Mouse (Mus musculus): ENCODE data around the gene Fhit. TPM values are rescaled to one million over a fixed set of nuclear protein-coding genes. Genes with fewer than 3 reads are reported as not detected.

The Fhit gene
- polyA plus RNA-seq, 1 experiment from 2014 or later: 5.0 TPM

GRCm38 (mm10) chr14:10364281-10364680 is 797.6 kb downstream of the Fhit start:
- H3K27me3 ChIP-seq (ENCODE audit: control insufficient read depth, insufficient read depth, low read length): no peaks in the 10 kb centered on the region
- H3K9ac ChIP-seq (replicated peaks; ENCODE audit: low read length): no peak overlapping the region
- no peaks in the 10 kb centered on the region for H3K4me1 ChIP-seq (ENCODE audit: control insufficient read depth, insufficient read depth, low read length)
- WGBS: 73% methylated on average over 6 of the region's 6 CpGs
- H3K9me3 ChIP-seq (replicated peaks; ENCODE audit: control insufficient read depth, low read length): no peaks in the 10 kb centered on the region
- no peak for ATAC-seq (replicated peaks; ENCODE audit: insufficient number of reproducible peaks, low FRiP score, low TSS enrichment, low read depth)
- H3K4me2 ChIP-seq (ENCODE audit: low read depth, low read length): no peak overlapping the region
- no peak overlapping the region for H3K27ac ChIP-seq (replicated peaks; ENCODE audit: low read depth, low read length)
- DNase-seq (ENCODE audit: low spot score): no peak
- H3K4me3 ChIP-seq (ENCODE audit: low read depth, low read length): no peak overlapping the region
- H3K36me3 ChIP-seq (replicated peaks; ENCODE audit: control insufficient read depth, insufficient read depth, low read depth, low read length): no peaks in the 10 kb centered on the region

- no peak for DNase-seq (ENCODE audit: low spot score)
- 52% methylated on average over 1 of the region's 1 CpGs for WGBS
- Histone ChIP-seq H3K4me2 (ENCODE audit: low read depth, low read length) (no peak overlapping the region), H3K9ac (replicated peaks; ENCODE audit: low read length) (no peak overlapping the region), H3K27ac (replicated peaks; ENCODE audit: low read depth, low read length) (no peak overlapping the region), H3K36me3 (replicated peaks; ENCODE audit: control insufficient read depth, insufficient read depth, low read depth, low read length) (no peaks in the 10 kb centered on the region), H3K4me3 (ENCODE audit: low read depth, low read length) (no peak overlapping the region), H3K27me3 (ENCODE audit: control insufficient read depth, insufficient read depth, low read length) (no peaks in the 10 kb centered on the region), H3K9me3 (replicated peaks; ENCODE audit: control insufficient read depth, low read length) (no peaks in the 10 kb centered on the region), H3K4me1 (ENCODE audit: control insufficient read depth, insufficient read depth, low read length) (no peaks in the 10 kb centered on the region)
- ATAC-seq (replicated peaks; ENCODE audit: insufficient number of reproducible peaks, low FRiP score, low TSS enrichment, low read depth): no peak
Observed at GRCm38 (mm10) chr14:10363306-10363705, 798.5 kb downstream of the Fhit start.

GRCm38 (mm10) chr14:10345905-10346304 is 815.9 kb downstream of the Fhit start:
- Histone ChIP-seq H3K9ac (replicated peaks; ENCODE audit: low read length) (no peak overlapping the region), H3K4me3 (ENCODE audit: low read depth, low read length) (no peak overlapping the region), H3K4me1 (ENCODE audit: control insufficient read depth, insufficient read depth, low read length) (no peaks in the 10 kb centered on the region), H3K27ac (replicated peaks; ENCODE audit: low read depth, low read length) (no peak overlapping the region), H3K36me3 (replicated peaks; ENCODE audit: control insufficient read depth, insufficient read depth, low read depth, low read length) (no peaks in the 10 kb centered on the region), H3K4me2 (ENCODE audit: low read depth, low read length) (no peak overlapping the region), H3K9me3 (replicated peaks; ENCODE audit: control insufficient read depth, low read length) (no peaks in the 10 kb centered on the region), H3K27me3 (ENCODE audit: control insufficient read depth, insufficient read depth, low read length) (no peaks in the 10 kb centered on the region)
- no peak for ATAC-seq (replicated peaks; ENCODE audit: insufficient number of reproducible peaks, low FRiP score, low TSS enrichment, low read depth)
- DNase-seq (ENCODE audit: low spot score): no peak

- H3K4me1 ChIP-seq (ENCODE audit: control insufficient read depth, insufficient read depth, low read length): no peaks in the 10 kb centered on the region
- WGBS: 77% methylated on average over 1 of the region's 1 CpGs
- no peaks in the 10 kb centered on the region for H3K27me3 ChIP-seq (ENCODE audit: control insufficient read depth, insufficient read depth, low read length)
- H3K9me3 ChIP-seq (replicated peaks; ENCODE audit: control insufficient read depth, low read length): no peaks in the 10 kb centered on the region
- H3K36me3 ChIP-seq (replicated peaks; ENCODE audit: control insufficient read depth, insufficient read depth, low read depth, low read length): no peaks in the 10 kb centered on the region
- H3K9ac ChIP-seq (replicated peaks; ENCODE audit: low read length): no peak overlapping the region
- no peak overlapping the region for H3K27ac ChIP-seq (replicated peaks; ENCODE audit: low read depth, low read length)
- DNase-seq (ENCODE audit: low spot score) (no peak), ATAC-seq (replicated peaks; ENCODE audit: insufficient number of reproducible peaks, low FRiP score, low TSS enrichment, low read depth) (no peak)
- H3K4me3 ChIP-seq (ENCODE audit: low read depth, low read length): no peak overlapping the region
- H3K4me2 ChIP-seq (ENCODE audit: low read depth, low read length): no peak overlapping the region
Observed at GRCm38 (mm10) chr14:10344064-10344463, 817.8 kb downstream of the Fhit start.

GRCm38 (mm10) chr14:10316764-10317163 is 845.1 kb downstream of the Fhit start:
- Histone ChIP-seq H3K36me3 (replicated peaks; ENCODE audit: control insufficient read depth, insufficient read depth, low read depth, low read length) (no peaks in the 10 kb centered on the region), H3K4me3 (ENCODE audit: low read depth, low read length) (no peak overlapping the region), H3K9ac (replicated peaks; ENCODE audit: low read length) (no peak overlapping the region), H3K27ac (replicated peaks; ENCODE audit: low read depth, low read length) (no peak overlapping the region), H3K4me2 (ENCODE audit: low read depth, low read length) (no peak overlapping the region), H3K27me3 (ENCODE audit: control insufficient read depth, insufficient read depth, low read length) (no peaks in the 10 kb centered on the region), H3K9me3 (replicated peaks; ENCODE audit: control insufficient read depth, low read length) (no peaks in the 10 kb centered on the region), H3K4me1 (ENCODE audit: control insufficient read depth, insufficient read depth, low read length) (no peaks in the 10 kb centered on the region)
- ATAC-seq (replicated peaks; ENCODE audit: insufficient number of reproducible peaks, low FRiP score, low TSS enrichment, low read depth) (no peak), DNase-seq (ENCODE audit: low spot score) (no peak)
- 92% methylated on average over 3 of the region's 3 CpGs for WGBS

- ATAC-seq (replicated peaks; ENCODE audit: insufficient number of reproducible peaks, low FRiP score, low TSS enrichment, low read depth): no peak
- Histone ChIP-seq H3K4me3 (ENCODE audit: low read depth, low read length) (no peak overlapping the region), H3K36me3 (replicated peaks; ENCODE audit: control insufficient read depth, insufficient read depth, low read depth, low read length) (no peaks in the 10 kb centered on the region), H3K27me3 (ENCODE audit: control insufficient read depth, insufficient read depth, low read length) (no peaks in the 10 kb centered on the region), H3K27ac (replicated peaks; ENCODE audit: low read depth, low read length) (no peak overlapping the region), H3K4me1 (ENCODE audit: control insufficient read depth, insufficient read depth, low read length) (no peaks in the 10 kb centered on the region), H3K9me3 (replicated peaks; ENCODE audit: control insufficient read depth, low read length) (no peaks in the 10 kb centered on the region), H3K9ac (replicated peaks; ENCODE audit: low read length) (no peak overlapping the region), H3K4me2 (ENCODE audit: low read depth, low read length) (no peak overlapping the region)
- no peak for DNase-seq (ENCODE audit: low spot score)
- WGBS: 85% methylated on average over 1 of the region's 1 CpGs
Observed at GRCm38 (mm10) chr14:10312190-10312589, 849.6 kb downstream of the Fhit start.

- Histone ChIP-seq H3K27me3 (ENCODE audit: control insufficient read depth, insufficient read depth, low read length) (no peaks in the 10 kb centered on the region), H3K9me3 (replicated peaks; ENCODE audit: control insufficient read depth, low read length) (no peaks in the 10 kb centered on the region), H3K4me2 (ENCODE audit: low read depth, low read length) (no peak overlapping the region), H3K4me1 (ENCODE audit: control insufficient read depth, insufficient read depth, low read length) (no peaks in the 10 kb centered on the region), H3K4me3 (ENCODE audit: low read depth, low read length) (no peak overlapping the region), H3K36me3 (replicated peaks; ENCODE audit: control insufficient read depth, insufficient read depth, low read depth, low read length) (no peaks in the 10 kb centered on the region), H3K9ac (replicated peaks; ENCODE audit: low read length) (no peak overlapping the region), H3K27ac (replicated peaks; ENCODE audit: low read depth, low read length) (no peak overlapping the region)
- ATAC-seq (replicated peaks; ENCODE audit: insufficient number of reproducible peaks, low FRiP score, low TSS enrichment, low read depth) (no peak), DNase-seq (ENCODE audit: low spot score) (no peak)
Observed at GRCm38 (mm10) chr14:10305286-10305685, 856.5 kb downstream of the Fhit start.

GRCm38 (mm10) chr14:10301497-10301896 is 860.3 kb downstream of the Fhit start:
- Histone ChIP-seq H3K27me3 (ENCODE audit: control insufficient read depth, insufficient read depth, low read length) (no peaks in the 10 kb centered on the region), H3K4me1 (ENCODE audit: control insufficient read depth, insufficient read depth, low read length) (no peaks in the 10 kb centered on the region), H3K4me2 (ENCODE audit: low read depth, low read length) (no peak overlapping the region), H3K9me3 (replicated peaks; ENCODE audit: control insufficient read depth, low read length) (no peaks in the 10 kb centered on the region), H3K36me3 (replicated peaks; ENCODE audit: control insufficient read depth, insufficient read depth, low read depth, low read length) (no peaks in the 10 kb centered on the region), H3K9ac (replicated peaks; ENCODE audit: low read length) (no peak overlapping the region), H3K27ac (replicated peaks; ENCODE audit: low read depth, low read length) (no peak overlapping the region), H3K4me3 (ENCODE audit: low read depth, low read length) (no peak overlapping the region)
- 66% methylated on average over 1 of the region's 1 CpGs for WGBS
- DNase-seq (ENCODE audit: low spot score) (no peak), ATAC-seq (replicated peaks; ENCODE audit: insufficient number of reproducible peaks, low FRiP score, low TSS enrichment, low read depth) (no peak)

- Histone ChIP-seq H3K27ac (replicated peaks; ENCODE audit: low read depth, low read length) (no peak overlapping the region), H3K4me1 (ENCODE audit: control insufficient read depth, insufficient read depth, low read length) (no peaks in the 10 kb centered on the region), H3K9ac (replicated peaks; ENCODE audit: low read length) (no peak overlapping the region), H3K4me3 (ENCODE audit: low read depth, low read length) (no peak overlapping the region), H3K4me2 (ENCODE audit: low read depth, low read length) (no peak overlapping the region), H3K9me3 (replicated peaks; ENCODE audit: control insufficient read depth, low read length) (no peaks in the 10 kb centered on the region), H3K27me3 (ENCODE audit: control insufficient read depth, insufficient read depth, low read length) (no peaks in the 10 kb centered on the region), H3K36me3 (replicated peaks; ENCODE audit: control insufficient read depth, insufficient read depth, low read depth, low read length) (no peaks in the 10 kb centered on the region)
- DNase-seq (ENCODE audit: low spot score): no peak
- 67% methylated on average over 3 of the region's 3 CpGs for WGBS
- no peak for ATAC-seq (replicated peaks; ENCODE audit: insufficient number of reproducible peaks, low FRiP score, low TSS enrichment, low read depth)
Observed at GRCm38 (mm10) chr14:10300914-10301313, 860.9 kb downstream of the Fhit start.
